Mouse (Mus musculus): ENCODE measurements around the gene Ptger3. TPM values are rescaled to one million over a fixed set of nuclear protein-coding genes. Genes with fewer than 3 reads are reported as not detected.

Gene Ptger3
- polyA plus RNA-seq, 1 experiment from 2014 or later: 4.4 TPM

- Histone ChIP-seq H3K27me3 (peaks cover 49% of the 10 kb centered on the region), H3K27ac (replicated peaks) (no peak overlapping the region), H3K9ac (peak overlapping the region; percentile 60), H3K9me3 (no peaks in the 10 kb centered on the region), H3K4me3 (peak overlapping the region; percentile 47), H3K36me3 (no peaks in the 10 kb centered on the region), H3K4me1 (replicated peaks) (peaks cover 14% of the 10 kb centered on the region), H3K4me2 (peak overlapping the region; percentile 83)
- 3% methylated on average over 34 of the region's 34 CpGs for WGBS
- peak; percentile 6; the same call in 1 of the 2 replicates for ATAC-seq (ENCODE audit: low read depth)
Observed at GRCm38 (mm10) chr3:157567566-157568132, 957 bp downstream of the Ptger3 start.

- 76% methylated on average over 6 of the region's 6 CpGs for WGBS
Observed at GRCm38 (mm10) chr3:157572011-157572410, 5.3 kb downstream of the Ptger3 start.

GRCm38 (mm10) chr3:157575441-157576342 lies 9.0 kb downstream of the Ptger3 start:
- H3K9ac ChIP-seq: no peak overlapping the region
- no peaks in the 10 kb centered on the region for H3K9me3 ChIP-seq
- H3K4me2 ChIP-seq: no peak overlapping the region
- H3K4me1 ChIP-seq (replicated peaks): no peaks in the 10 kb centered on the region
- no peaks in the 10 kb centered on the region for H3K36me3 ChIP-seq
- 87% methylated on average over 9 of the region's 9 CpGs for WGBS
- H3K27me3 ChIP-seq: no peaks in the 10 kb centered on the region
- H3K27ac ChIP-seq (replicated peaks): no peak overlapping the region
- no peak for ATAC-seq (ENCODE audit: low read depth)
- no peak overlapping the region for H3K4me3 ChIP-seq

More at GRCm38 (mm10) chr3:157572011-157572410, 5.3 kb downstream of the Ptger3 start:
- no peak overlapping the region for H3K4me2 ChIP-seq
- no peaks in the 10 kb centered on the region for H3K9me3 ChIP-seq
- no peak overlapping the region for H3K4me3 ChIP-seq
- no peak for ATAC-seq (ENCODE audit: low read depth)
- peaks cover 9% of the 10 kb centered on the region for H3K4me1 ChIP-seq (replicated peaks)
- peaks cover 30% of the 10 kb centered on the region for H3K27me3 ChIP-seq
- H3K9ac ChIP-seq: no peak overlapping the region
- no peaks in the 10 kb centered on the region for H3K36me3 ChIP-seq
- H3K27ac ChIP-seq (replicated peaks): no peak overlapping the region

- Histone ChIP-seq H3K4me1 (replicated peaks) (no peaks in the 10 kb centered on the region), H3K36me3 (no peaks in the 10 kb centered on the region), H3K27ac (replicated peaks) (no peak overlapping the region), H3K27me3 (no peaks in the 10 kb centered on the region), H3K9ac (no peak overlapping the region), H3K4me3 (no peak overlapping the region), H3K9me3 (no peaks in the 10 kb centered on the region), H3K4me2 (no peak overlapping the region)
- ATAC-seq (ENCODE audit: low read depth): no peak
- WGBS: 81% methylated on average over 1 of the region's 1 CpGs
Observed at GRCm38 (mm10) chr3:157576343-157576722, 9.6 kb downstream of the Ptger3 start.

GRCm38 (mm10) chr3:157576862-157577261 lies 10.2 kb downstream of the Ptger3 start:
- H3K27me3 ChIP-seq: no peaks in the 10 kb centered on the region
- H3K4me1 ChIP-seq (replicated peaks): no peaks in the 10 kb centered on the region
- WGBS: 68% methylated on average over 1 of the region's 1 CpGs
- no peaks in the 10 kb centered on the region for H3K9me3 ChIP-seq
- H3K9ac ChIP-seq: no peak overlapping the region
- no peak for ATAC-seq (ENCODE audit: low read depth)
- H3K27ac ChIP-seq (replicated peaks): no peak overlapping the region
- H3K4me3 ChIP-seq: no peak overlapping the region
- no peaks in the 10 kb centered on the region for H3K36me3 ChIP-seq
- H3K4me2 ChIP-seq: no peak overlapping the region

GRCm38 (mm10) chr3:157578469-157579170 lies 11.9 kb downstream of the Ptger3 start:
- Histone ChIP-seq H3K9me3 (no peaks in the 10 kb centered on the region), H3K36me3 (no peaks in the 10 kb centered on the region), H3K4me1 (replicated peaks) (peaks cover 7% of the 10 kb centered on the region), H3K4me2 (no peak overlapping the region), H3K4me3 (no peak overlapping the region), H3K9ac (no peak overlapping the region), H3K27me3 (no peaks in the 10 kb centered on the region), H3K27ac (replicated peaks) (no peak overlapping the region)
- WGBS: 89% methylated on average over 5 of the region's 5 CpGs
- ATAC-seq (ENCODE audit: low read depth): no peak

GRCm38 (mm10) chr3:157579376-157579775 lies 12.7 kb downstream of the Ptger3 start:
- Histone ChIP-seq H3K4me1 (replicated peaks) (peaks cover 7% of the 10 kb centered on the region), H3K9ac (no peak overlapping the region), H3K36me3 (no peaks in the 10 kb centered on the region), H3K4me2 (no peak overlapping the region), H3K4me3 (no peak overlapping the region), H3K9me3 (no peaks in the 10 kb centered on the region), H3K27ac (replicated peaks) (no peak overlapping the region), H3K27me3 (no peaks in the 10 kb centered on the region)
- ATAC-seq (ENCODE audit: low read depth): no peak
- 67% methylated on average over 2 of the region's 2 CpGs for WGBS

GRCm38 (mm10) chr3:157580299-157580698 lies 13.6 kb downstream of the Ptger3 start:
- WGBS: 69% methylated on average over 4 of the region's 4 CpGs
- no peak for ATAC-seq (ENCODE audit: low read depth)
- H3K4me3 ChIP-seq: no peak overlapping the region
- no peaks in the 10 kb centered on the region for H3K27me3 ChIP-seq
- no peak overlapping the region for H3K9ac ChIP-seq
- no peak overlapping the region for H3K4me2 ChIP-seq
- H3K27ac ChIP-seq (replicated peaks): no peak overlapping the region
- peaks cover 7% of the 10 kb centered on the region for H3K4me1 ChIP-seq (replicated peaks)
- H3K9me3 ChIP-seq: no peaks in the 10 kb centered on the region
- H3K36me3 ChIP-seq: no peaks in the 10 kb centered on the region

GRCm38 (mm10) chr3:157581755-157582154 lies 15.1 kb downstream of the Ptger3 start:
- WGBS: 13% methylated on average over 2 of the region's 2 CpGs
- H3K27me3 ChIP-seq: no peaks in the 10 kb centered on the region

GRCm38 (mm10) chr3:157582626-157583405 lies 16.1 kb downstream of the Ptger3 start:
- Histone ChIP-seq H3K4me1 (replicated peaks) (peaks cover 7% of the 10 kb centered on the region), H3K27ac (replicated peaks) (0 out of 2 replicates have a peak overlapping the region, but pooled peaks have one; percentile 18), H3K9ac (no peak overlapping the region), H3K36me3 (no peaks in the 10 kb centered on the region), H3K27me3 (no peaks in the 10 kb centered on the region), H3K4me3 (no peak overlapping the region), H3K4me2 (no peak overlapping the region), H3K9me3 (no peaks in the 10 kb centered on the region)
- no peak; the same call in 1 of the 2 replicates for ATAC-seq (ENCODE audit: low read depth)
- 45% methylated on average over 5 of the region's 5 CpGs for WGBS

More at GRCm38 (mm10) chr3:157581755-157582154, 15.1 kb downstream of the Ptger3 start:
- Histone ChIP-seq H3K9ac (no peak overlapping the region), H3K36me3 (no peaks in the 10 kb centered on the region), H3K4me2 (no peak overlapping the region), H3K27ac (replicated peaks) (no peak overlapping the region), H3K9me3 (no peaks in the 10 kb centered on the region), H3K4me1 (replicated peaks) (peaks cover 7% of the 10 kb centered on the region), H3K4me3 (no peak overlapping the region)
- no peak for ATAC-seq (ENCODE audit: low read depth)

- H3K4me3 ChIP-seq: no peak overlapping the region
- no peaks in the 10 kb centered on the region for H3K4me1 ChIP-seq (replicated peaks)
- H3K9ac ChIP-seq: no peak overlapping the region
- H3K9me3 ChIP-seq: no peaks in the 10 kb centered on the region
- WGBS: 82% methylated on average over 7 of the region's 7 CpGs
- no peaks in the 10 kb centered on the region for H3K27me3 ChIP-seq
- H3K36me3 ChIP-seq: no peaks in the 10 kb centered on the region
- no peak overlapping the region for H3K27ac ChIP-seq (replicated peaks)
- no peak for ATAC-seq (ENCODE audit: low read depth)
- H3K4me2 ChIP-seq: no peak overlapping the region
Observed at GRCm38 (mm10) chr3:157597837-157598379, 31.2 kb downstream of the Ptger3 start.
